Comparison of ENCODE assay signal across 9 mouse cellular contexts in the genomic region with DNA sequence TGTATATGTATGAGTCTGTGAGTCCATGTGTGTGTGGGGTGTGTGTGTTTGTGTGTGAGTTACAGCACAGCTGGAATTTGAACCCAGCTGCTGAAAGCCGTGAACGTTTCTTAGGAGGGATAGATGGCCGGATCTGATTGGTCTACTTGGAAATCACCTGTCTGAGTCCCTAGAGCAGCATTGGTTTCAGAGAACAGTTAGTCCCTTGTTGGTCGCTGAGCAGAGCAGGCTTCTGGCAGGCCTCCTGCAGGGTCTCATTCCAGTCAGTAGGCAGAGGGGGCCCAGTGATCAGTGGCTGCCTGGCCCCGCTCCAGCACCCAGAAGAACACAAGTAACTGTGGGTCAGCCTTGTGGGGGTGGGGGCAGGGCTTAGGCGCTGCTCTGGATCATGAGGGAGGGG. TPM values are rescaled to one million over a fixed set of nuclear protein-coding genes. Genes with fewer than 3 reads are reported as not detected.
DNase-seq lines count a peak whose midpoint lies in the region; ATAC-seq and TF ChIP-seq lines count a peak whose summit lies in the region.
"Had no signal": no experiment of that assay in that cellular context is flagged by ENCODE, and none has a peak within 500 bp of the region (broad histone marks: within the 10 kb centered on the region; RNA-seq: fewer than 3 reads in every experiment).

No protein-coding gene starts in this region.

- 48% methylated on average over 6 of the region's 6 CpGs for WGBS in liver, adult 2 months
- 68% methylated on average over 6 of the region's 6 CpGs for WGBS in liver, embryonic 11.5 days
- 19% methylated on average over 6 of the region's 6 CpGs for WGBS in embryonic facial prominence, embryonic 15.5 days
- WGBS in hindbrain, embryonic 15.5 days: 27% methylated on average over 6 of the region's 6 CpGs
- WGBS in midbrain, postnatal 0 days: 34% methylated on average over 6 of the region's 6 CpGs

- H3K9ac ChIP-seq in liver, adult 2 months (ENCODE audit: low read depth, low read length): no peak overlapping the region
- no peak overlapping the region for H3K9ac ChIP-seq in liver, embryonic 11.5 days (ENCODE audit: low read depth, low read length)
- H3K9ac ChIP-seq in embryonic facial prominence, embryonic 15.5 days: no peak overlapping the region
- no peak overlapping the region for H3K9ac ChIP-seq in hindbrain, embryonic 15.5 days
- no peak overlapping the region for H3K9ac ChIP-seq in midbrain, postnatal 0 days (replicated peaks; ENCODE audit: low read length, poor library complexity, severe bottlenecking)
- H3K9ac ChIP-seq: midbrain, embryonic 12.5 days had no signal

- no peaks in the 10 kb centered on the region for H3K9me3 ChIP-seq in liver, embryonic 11.5 days (ENCODE audit: control insufficient read depth, low read length)
- no peaks in the 10 kb centered on the region for H3K9me3 ChIP-seq in embryonic facial prominence, embryonic 15.5 days (replicated peaks)
- no peaks in the 10 kb centered on the region for H3K9me3 ChIP-seq in hindbrain, embryonic 15.5 days
- H3K9me3 ChIP-seq in midbrain, postnatal 0 days (ENCODE audit: low read length): no peaks in the 10 kb centered on the region
- H3K9me3 ChIP-seq: midbrain, embryonic 12.5 days had no signal

- H3K27me3 ChIP-seq in liver, adult 2 months (ENCODE audit: control insufficient read depth, insufficient read depth, low read length): no peaks in the 10 kb centered on the region
- H3K27me3 ChIP-seq in liver, embryonic 11.5 days (replicated peaks; ENCODE audit: control insufficient read depth, insufficient read depth, low read length): no peaks in the 10 kb centered on the region
- no peaks in the 10 kb centered on the region for H3K27me3 ChIP-seq in embryonic facial prominence, embryonic 15.5 days
- H3K27me3 ChIP-seq in hindbrain, embryonic 15.5 days: no peaks in the 10 kb centered on the region
- H3K27me3 ChIP-seq in midbrain, postnatal 0 days (ENCODE audit: insufficient read depth, low read length): no peaks in the 10 kb centered on the region
- H3K27me3 ChIP-seq: midbrain, embryonic 12.5 days had no signal

- H3K4me2 ChIP-seq in liver, embryonic 11.5 days: no peak overlapping the region
- H3K4me2 ChIP-seq in embryonic facial prominence, embryonic 15.5 days (replicated peaks): no peak overlapping the region
- no peak overlapping the region for H3K4me2 ChIP-seq in hindbrain, embryonic 15.5 days
- H3K4me2 ChIP-seq in midbrain, postnatal 0 days (ENCODE audit: low read depth, low read length, poor library complexity, severe bottlenecking): no peak overlapping the region
- H3K4me2 ChIP-seq: midbrain, embryonic 12.5 days had no signal

- TF ChIP-seq CTCF in liver, adult 2 months (IDR thresholded peaks at IDR 0.05; ENCODE audit: low read depth, low read length): no peak
- no peak for TF ChIP-seq CTCF in midbrain, postnatal 0 days (IDR thresholded peaks at IDR 0.05)

- DNase-seq in liver, adult 2 months (ENCODE audit: extremely low read depth, low read depth, low spot score): peak; percentile 50
- no peak for DNase-seq in liver, embryonic 11.5 days (ENCODE audit: low spot score)
- DNase-seq in midbrain, postnatal 0 days (ENCODE audit: low spot score): peak; percentile 86
- no peak for DNase-seq in embryo, embryonic 10 days (ENCODE audit: low spot score)
- no peak for DNase-seq in urinary bladder, postnatal 36 days (ENCODE audit: low spot score in 2 of 2)
- DNase-seq: thymus, postnatal 36 days had no signal

- H3K4me1 ChIP-seq in liver, adult 2 months (ENCODE audit: control insufficient read depth, insufficient read depth, low read length): peaks cover 24% of the 10 kb centered on the region
- peaks cover 34% of the 10 kb centered on the region for H3K4me1 ChIP-seq in liver, embryonic 11.5 days (replicated peaks; ENCODE audit: control insufficient read depth, insufficient read depth, low read length)
- peaks cover 50% of the 10 kb centered on the region for H3K4me1 ChIP-seq in embryonic facial prominence, embryonic 15.5 days
- H3K4me1 ChIP-seq in hindbrain, embryonic 15.5 days (replicated peaks): peaks cover 15% of the 10 kb centered on the region
- H3K4me1 ChIP-seq in midbrain, postnatal 0 days (ENCODE audit: insufficient read depth, low read length): no peaks in the 10 kb centered on the region

- no peak overlapping the region for H3K4me3 ChIP-seq in liver, adult 2 months (ENCODE audit: insufficient read depth, low read depth, low read length)
- H3K4me3 ChIP-seq in liver, embryonic 11.5 days (ENCODE audit: low read depth, low read length): no peak overlapping the region
- H3K4me3 ChIP-seq in embryonic facial prominence, embryonic 15.5 days (replicated peaks): no peak overlapping the region
- no peak overlapping the region for H3K4me3 ChIP-seq in hindbrain, embryonic 15.5 days
- no peak overlapping the region for H3K4me3 ChIP-seq in midbrain, postnatal 0 days (ENCODE audit: low read depth, low read length)
- H3K4me3 ChIP-seq: midbrain, embryonic 12.5 days had no signal

- peaks cover 37% of the 10 kb centered on the region for H3K79me2 ChIP-seq in liver, adult 2 months (ENCODE audit: control insufficient read depth, insufficient read depth, low read length)

- no peak for TF ChIP-seq POLR2A in liver, adult 2 months (IDR thresholded peaks at IDR 0.05; ENCODE audit: extremely low read depth, insufficient read depth, low read length)

- no peaks in the 10 kb centered on the region for H3K36me3 ChIP-seq in liver, adult 2 months (ENCODE audit: control insufficient read depth, insufficient read depth, low read length)
- peaks cover 3% of the 10 kb centered on the region for H3K36me3 ChIP-seq in liver, embryonic 11.5 days (ENCODE audit: control insufficient read depth, insufficient read depth, low read length)
- H3K36me3 ChIP-seq in embryonic facial prominence, embryonic 15.5 days: peaks cover 32% of the 10 kb centered on the region
- H3K36me3 ChIP-seq in hindbrain, embryonic 15.5 days: no peaks in the 10 kb centered on the region
- peaks cover 3% of the 10 kb centered on the region; the same call in 1 of the 2 replicates for H3K36me3 ChIP-seq in midbrain, postnatal 0 days (ENCODE audit: insufficient read depth, low read length)
- H3K36me3 ChIP-seq: midbrain, embryonic 12.5 days had no signal

- ATAC-seq in liver, embryonic 11.5 days (replicated peaks; ENCODE audit: low FRiP score): no peak
- peak; percentile 56; the same call in 1 of the 2 replicates for ATAC-seq in embryonic facial prominence, embryonic 15.5 days (ENCODE audit: insufficient number of reproducible peaks, low FRiP score, low TSS enrichment, low read depth)
- peak; percentile 84 for ATAC-seq in hindbrain, embryonic 15.5 days (ENCODE audit: low FRiP score, low read depth)
- peak; percentile 78; the same call in 1 of the 2 replicates for ATAC-seq in midbrain, postnatal 0 days (ENCODE audit: low FRiP score)

- no peak overlapping the region for H3K27ac ChIP-seq in liver, adult 2 months (replicated peaks; ENCODE audit: insufficient read depth, low read depth, low read length)
- no peak overlapping the region for H3K27ac ChIP-seq in liver, embryonic 11.5 days (ENCODE audit: low read depth, low read length)
- H3K27ac ChIP-seq in embryonic facial prominence, embryonic 15.5 days (replicated peaks): peak overlapping the region; percentile 51; the same call in 1 of the 2 replicates
- H3K27ac ChIP-seq in hindbrain, embryonic 15.5 days (replicated peaks): peak overlapping the region; percentile 64
- no peak overlapping the region for H3K27ac ChIP-seq in midbrain, postnatal 0 days (ENCODE audit: low read depth, low read length)
- H3K27ac ChIP-seq: midbrain, embryonic 12.5 days had no signal

RNA-seq across cellular contexts. Expression of a gene that starts 12.2 kb away (rescaled TPM):
- 3.0 and 3.2 TPM in 2 replicates for total RNA-seq in liver, adult 2 months (2014; rRNA removed)
- polyA plus RNA-seq in liver, adult 2 months (2012; rRNA removed): 9.7 and 13.7 TPM in 2 replicates
- 1.6 and 2.3 TPM in 2 replicates for polyA plus RNA-seq in liver, embryonic 11.5 days (2014; fragmentation: Nextera tagmentation; extraction: Ambion mirVana)
- polyA plus RNA-seq in embryonic facial prominence, embryonic 15.5 days (2015; fragmentation: Nextera tagmentation; extraction: Ambion mirVana): 3.2 and 4.0 TPM in 2 replicates
- polyA plus RNA-seq in hindbrain, embryonic 15.5 days (2015; fragmentation: Nextera tagmentation; extraction: Ambion mirVana): 1.8 and 2.2 TPM in 2 replicates
- 7.7 and 10.1 TPM in 2 replicates for total RNA-seq in midbrain, postnatal 0 days (2014; rRNA removed)
- 1.2 and 1.5 TPM in 2 replicates for polyA plus RNA-seq in midbrain, postnatal 0 days (2015; fragmentation: Nextera tagmentation; extraction: Ambion mirVana)

RNA-seq across cellular contexts. Expression of a gene that starts 37.1 kb away (rescaled TPM):
- total RNA-seq in liver, adult 2 months (2014; rRNA removed): 0.28 and 0.67 TPM in 2 replicates
- polyA plus RNA-seq in liver, adult 2 months (2012; rRNA removed): 0.31 and 1.0 TPM in 2 replicates
- 24.1 and 27.3 TPM in 2 replicates for polyA plus RNA-seq in liver, embryonic 11.5 days (2014; fragmentation: Nextera tagmentation; extraction: Ambion mirVana)
- 18.4 and 19.8 TPM in 2 replicates for polyA plus RNA-seq in embryonic facial prominence, embryonic 15.5 days (2015; fragmentation: Nextera tagmentation; extraction: Ambion mirVana)
- 6.4 and 8.9 TPM in 2 replicates for polyA plus RNA-seq in hindbrain, embryonic 15.5 days (2015; fragmentation: Nextera tagmentation; extraction: Ambion mirVana)
- 6.7 and 8.5 TPM in 2 replicates for total RNA-seq in midbrain, postnatal 0 days (2014; rRNA removed)
- 7.4 and 8.3 TPM in 2 replicates for polyA plus RNA-seq in midbrain, postnatal 0 days (2015; fragmentation: Nextera tagmentation; extraction: Ambion mirVana)

Comparison
In these comparisons a context has a peak if more than half of its experiments do, and no peak if none do; other contexts are left out.
1. DNase-seq: peak in liver, adult 2 months (single experiment) and midbrain, postnatal 0 days (single experiment); none in liver, embryonic 11.5 days (single experiment), embryo, embryonic 10 days (single experiment) and urinary bladder, postnatal 36 days (0 of 2).
2. H3K27ac ChIP-seq: peak in embryonic facial prominence, embryonic 15.5 days (single experiment) and hindbrain, embryonic 15.5 days (single experiment); none in liver, adult 2 months (single experiment), liver, embryonic 11.5 days (single experiment) and midbrain, postnatal 0 days (single experiment).